Mouse (Mus musculus): Measurements from ENCODE around the gene Prr22. TPM values are rescaled to one million over a fixed set of nuclear protein-coding genes. Genes with fewer than 3 reads are reported as not detected.
A peak's percentile ranks its signal among the peaks of the same experiment; 100 is the strongest.

The Prr22 gene
- polyA plus RNA-seq, 1 experiment = 3.3 TPM

- Histone ChIP-seq H3K27ac (ENCODE audit: insufficient read depth, low read length) (no peak overlapping the region), H3K4me3 (ENCODE audit: insufficient read depth, low read length) (no peak overlapping the region), H3K4me1 (ENCODE audit: control insufficient read depth, insufficient read depth, low read length) (no peaks in the 10 kb centered on the region)
- no peak for TF ChIP-seq POLR2A (IDR thresholded peaks at IDR 0.05; ENCODE audit: extremely low read depth, insufficient read depth, low read length)
- peak; percentile 20; the same call in 1 of the 2 replicates for TF ChIP-seq CTCF (IDR thresholded peaks at IDR 0.05; ENCODE audit: extremely low read depth, insufficient read depth, low read length)
These were observed 11.9 kb upstream of the Prr22 start for GRCm38 (mm10) chr17:56758132-56758531.

- Histone ChIP-seq H3K4me1 (ENCODE audit: control insufficient read depth, insufficient read depth, low read length) (no peaks in the 10 kb centered on the region), H3K27ac (ENCODE audit: insufficient read depth, low read length) (no peak overlapping the region), H3K4me3 (ENCODE audit: insufficient read depth, low read length) (no peak overlapping the region)
- TF ChIP-seq CTCF (IDR thresholded peaks at IDR 0.05; ENCODE audit: extremely low read depth, insufficient read depth, low read length) = no peak
- no peak for TF ChIP-seq POLR2A (IDR thresholded peaks at IDR 0.05; ENCODE audit: extremely low read depth, insufficient read depth, low read length)
These were observed 10.8 kb upstream of the Prr22 start for GRCm38 (mm10) chr17:56759261-56759660.

- H3K27ac ChIP-seq (ENCODE audit: insufficient read depth, low read length) = no peak overlapping the region
- H3K4me3 ChIP-seq (ENCODE audit: insufficient read depth, low read length) = no peak overlapping the region
- TF ChIP-seq POLR2A (IDR thresholded peaks at IDR 0.05; ENCODE audit: extremely low read depth, insufficient read depth, low read length) (no peak), CTCF (IDR thresholded peaks at IDR 0.05; ENCODE audit: extremely low read depth, insufficient read depth, low read length) (no peak)
- H3K4me1 ChIP-seq (ENCODE audit: control insufficient read depth, insufficient read depth, low read length) = no peaks in the 10 kb centered on the region
These were observed 9.0 kb upstream of the Prr22 start for GRCm38 (mm10) chr17:56761077-56761476.

- H3K4me3 ChIP-seq (ENCODE audit: insufficient read depth, low read length) = peak overlapping the region; percentile 57
- peak overlapping the region; percentile 86 for H3K27ac ChIP-seq (ENCODE audit: insufficient read depth, low read length)
- TF ChIP-seq CTCF (IDR thresholded peaks at IDR 0.05; ENCODE audit: extremely low read depth, insufficient read depth, low read length) (no peak), POLR2A (IDR thresholded peaks at IDR 0.05; ENCODE audit: extremely low read depth, insufficient read depth, low read length) (peak; percentile 88)
- no peaks in the 10 kb centered on the region for H3K4me1 ChIP-seq (ENCODE audit: control insufficient read depth, insufficient read depth, low read length)
These were observed 8.0 kb upstream of the Prr22 start for GRCm38 (mm10) chr17:56761991-56762410.

GRCm38 (mm10) chr17:56762769-56763731 is 7.0 kb upstream of the Prr22 start:
- Histone ChIP-seq H3K4me3 (ENCODE audit: insufficient read depth, low read length) (peak overlapping the region; percentile 57; the same call in 1 of the 2 replicates), H3K27ac (ENCODE audit: insufficient read depth, low read length) (no peak overlapping the region), H3K4me1 (ENCODE audit: control insufficient read depth, insufficient read depth, low read length) (no peaks in the 10 kb centered on the region)
- TF ChIP-seq CTCF (IDR thresholded peaks at IDR 0.05; ENCODE audit: extremely low read depth, insufficient read depth, low read length) (peak; percentile 98), POLR2A (IDR thresholded peaks at IDR 0.05; ENCODE audit: extremely low read depth, insufficient read depth, low read length) (no peak)

- Histone ChIP-seq H3K27ac (ENCODE audit: insufficient read depth, low read length) (no peak overlapping the region), H3K4me3 (ENCODE audit: insufficient read depth, low read length) (peak overlapping the region; percentile 59), H3K4me1 (ENCODE audit: control insufficient read depth, insufficient read depth, low read length) (no peaks in the 10 kb centered on the region)
- TF ChIP-seq POLR2A (IDR thresholded peaks at IDR 0.05; ENCODE audit: extremely low read depth, insufficient read depth, low read length) = no peak
- no peak for TF ChIP-seq CTCF (IDR thresholded peaks at IDR 0.05; ENCODE audit: extremely low read depth, insufficient read depth, low read length)
These were observed 6.3 kb upstream of the Prr22 start for GRCm38 (mm10) chr17:56763741-56764250.

- TF ChIP-seq POLR2A (IDR thresholded peaks at IDR 0.05; ENCODE audit: extremely low read depth, insufficient read depth, low read length) = peak; percentile 79; the same call in 1 of the 2 replicates
- TF ChIP-seq CTCF (IDR thresholded peaks at IDR 0.05; ENCODE audit: extremely low read depth, insufficient read depth, low read length) = no peak
- no peaks in the 10 kb centered on the region for H3K4me1 ChIP-seq (ENCODE audit: control insufficient read depth, insufficient read depth, low read length)
- H3K27ac ChIP-seq (ENCODE audit: insufficient read depth, low read length) = peak within 1 kb of the TSS; percentile 93
- H3K4me3 ChIP-seq (ENCODE audit: insufficient read depth, low read length) = peak within 1 kb of the TSS; percentile 59
These were observed 5.3 kb upstream of the Prr22 start, which contains the start of gene Dus3l for GRCm38 (mm10) chr17:56764474-56765354. Dus3l (plus strand) TSS chr17:56764757.

- H3K4me3 ChIP-seq (ENCODE audit: insufficient read depth, low read length) = peak overlapping the region; percentile 59
- TF ChIP-seq CTCF (IDR thresholded peaks at IDR 0.05; ENCODE audit: extremely low read depth, insufficient read depth, low read length) (no peak), POLR2A (IDR thresholded peaks at IDR 0.05; ENCODE audit: extremely low read depth, insufficient read depth, low read length) (no peak)
- 0 out of 2 replicates have a peak overlapping the region, but pooled peaks have one; percentile 4 for H3K27ac ChIP-seq (ENCODE audit: insufficient read depth, low read length)
- H3K4me1 ChIP-seq (ENCODE audit: control insufficient read depth, insufficient read depth, low read length) = no peaks in the 10 kb centered on the region
These were observed 4.6 kb upstream of the Prr22 start for GRCm38 (mm10) chr17:56765431-56765830.
